Mouse (Mus musculus): ENCODE results near the gene Olfr323.

DNA sequence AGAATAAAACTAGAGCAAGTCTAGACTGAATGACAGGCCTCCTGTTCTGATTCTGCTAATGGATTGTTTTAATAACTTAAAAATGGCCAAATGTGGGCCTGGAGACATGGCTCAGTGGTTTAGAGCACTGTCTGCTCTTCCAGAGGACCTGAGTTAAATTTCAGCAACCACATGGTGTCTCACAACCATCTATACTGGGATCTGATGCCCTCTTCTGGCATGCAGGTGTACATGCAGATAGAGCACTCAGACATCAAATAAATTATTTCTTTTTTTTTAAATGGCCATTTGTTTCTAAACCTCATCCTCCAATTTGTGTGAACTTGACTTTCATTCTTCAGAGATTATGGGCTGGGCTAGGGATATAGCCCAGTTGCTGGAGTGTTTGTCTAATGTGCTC is 39.0 kb upstream of the Olfr323 start:
- TF ChIP-seq CTCF (IDR thresholded peaks at IDR 0.05; ENCODE audit: borderline replicate concordance, insufficient read depth, low read length) = no peak
- TF ChIP-seq POLR2A (IDR thresholded peaks at IDR 0.05; ENCODE audit: low read depth, low read length) = no peak
